Mouse (Mus musculus): Measurements from ENCODE around the gene Neurl4.

GRCm38 (mm10) chr11:69920266-69921031 lies 19.6 kb downstream of the Neurl4 start:
- TF ChIP-seq CTCF (IDR thresholded peaks at IDR 0.05; ENCODE audit: insufficient read depth, low read length) (no peak), POLR2A (IDR thresholded peaks at IDR 0.05; ENCODE audit: borderline replicate concordance, extremely low read depth, low read depth, low read length) (no peak)
